Mouse (Mus musculus) forebrain, embryonic 16.5 days (tissue): ENCODE measurements at regions not wholly inside any gene's neighbourhood (a gene's known extent, or its start where the extent isn't known, plus 50 kb on each side); places are given as distances from the start of the nearest gene placed in this dataset.

Experiments
- ATAC-seq: fragments of 200-750 bp; cut with Nextera tagmentation; 2 replicates; pipeline ENCODE4 v1.8.0; 2017; ENCODE audit warnings: mild to moderate bottlenecking, moderate library complexity
- H3K27ac ChIP-seq: fragments of 300-500 bp; sonication (generic); 2 replicates; pipeline ENCODE4 v1.5.1; 2014; ENCODE audit warnings: low read length, control low read depth
- H3K27me3 ChIP-seq: fragments of 300-500 bp; sonication (generic); replicated peaks from 2 replicates; pipeline ENCODE4 v1.6.1; 2014; ENCODE audit warnings: low read length; ENCODE audit not compliant: control insufficient read depth, insufficient read depth
- H3K36me3 ChIP-seq: fragments of 300-500 bp; sonication (generic); 2 replicates; pipeline ENCODE4 v1.6.1; 2014; ENCODE audit not compliant: control insufficient read depth, insufficient read depth
- H3K4me1 ChIP-seq: fragments of 300-500 bp; sonication (generic); replicated peaks from 2 replicates; pipeline ENCODE4 v1.6.1; 2014; ENCODE audit warnings: low read length; ENCODE audit not compliant: control insufficient read depth, insufficient read depth
- H3K4me2 ChIP-seq: fragments of 300-500 bp; sonication (generic); 2 replicates; pipeline ENCODE4 v1.6.1; 2014; ENCODE audit warnings: mild to moderate bottlenecking, low read length, control low read depth
- H3K4me3 ChIP-seq: fragments of 300-500 bp; sonication (generic); replicated peaks from 2 replicates; pipeline ENCODE4 v1.5.1; 2014; ENCODE audit warnings: mild to moderate bottlenecking, low read length, control low read depth
- H3K9ac ChIP-seq: fragments of 300-500 bp; sonication (generic); replicated peaks from 2 replicates; pipeline ENCODE4 v1.6.1; 2014; ENCODE audit warnings: low read depth, low read length, control low read depth
- H3K9me3 ChIP-seq: fragments of 300-500 bp; sonication (generic); 2 replicates; pipeline ENCODE4 v1.6.1; 2016; ENCODE audit warnings: low read length; ENCODE audit not compliant: control insufficient read depth
- WGBS: fragments of 180-500 bp; shearing (Covaris S2); extraction: QIAGEN DNeasy Blood & Tissue Kit; methylation state at CpG from one replicate; pipeline ENCODE4 v1.1.7; 2014; 5-methylcytosine and 5-hydroxymethylcytosine counted together

DNA sequence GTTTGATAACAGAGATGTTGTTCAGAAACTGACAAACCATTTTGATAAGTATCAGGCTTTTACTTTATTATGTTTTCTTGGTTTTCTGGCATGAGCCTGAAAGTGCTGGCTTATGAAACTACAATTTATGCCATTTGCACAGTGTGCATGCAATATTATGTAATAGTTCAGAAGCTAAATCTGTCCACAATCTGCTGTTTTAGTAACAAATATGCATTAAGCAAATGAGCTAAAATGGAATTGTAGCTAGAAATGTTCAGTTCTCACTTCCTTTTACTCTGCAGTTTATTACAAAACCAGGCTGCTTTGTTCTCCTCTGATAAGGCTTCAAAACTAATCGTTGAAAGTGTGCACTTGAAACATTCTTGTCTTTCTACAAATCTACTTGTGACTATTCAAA, 332.4 kb upstream of the Adarb2 start:
- 76% methylated on average over 1 of the region's 1 CpGs for WGBS
- 0 out of 2 replicates have a peak, but pooled peaks have one; percentile 18 for ATAC-seq
- H3K27ac ChIP-seq, result no peak overlapping the region
- no peak overlapping the region for H3K4me3 ChIP-seq
- no peaks in the 10 kb centered on the region for H3K4me1 ChIP-seq
- H3K9ac ChIP-seq, result no peak overlapping the region
- H3K27me3 ChIP-seq, result no peaks in the 10 kb centered on the region
- H3K9me3 ChIP-seq, result no peaks in the 10 kb centered on the region
- no peak overlapping the region for H3K4me2 ChIP-seq
- H3K36me3 ChIP-seq, result no peaks in the 10 kb centered on the region

GRCm38 (mm10) chr13:7915327-7915726, 287.3 kb upstream of the Adarb2 start:
- no peak for ATAC-seq
- no peak overlapping the region for H3K4me3 ChIP-seq

More at GRCm38 (mm10) chr13:7915327-7915726, 287.3 kb upstream of the Adarb2 start:
- Histone ChIP-seq H3K9ac (no peak overlapping the region), H3K4me1 (no peaks in the 10 kb centered on the region), H3K9me3 (no peaks in the 10 kb centered on the region), H3K27ac (no peak overlapping the region), H3K36me3 (no peaks in the 10 kb centered on the region), H3K27me3 (no peaks in the 10 kb centered on the region), H3K4me2 (no peak overlapping the region)
